23 mouse cellular contexts compared by ENCODE assay signal in the genomic region with DNA sequence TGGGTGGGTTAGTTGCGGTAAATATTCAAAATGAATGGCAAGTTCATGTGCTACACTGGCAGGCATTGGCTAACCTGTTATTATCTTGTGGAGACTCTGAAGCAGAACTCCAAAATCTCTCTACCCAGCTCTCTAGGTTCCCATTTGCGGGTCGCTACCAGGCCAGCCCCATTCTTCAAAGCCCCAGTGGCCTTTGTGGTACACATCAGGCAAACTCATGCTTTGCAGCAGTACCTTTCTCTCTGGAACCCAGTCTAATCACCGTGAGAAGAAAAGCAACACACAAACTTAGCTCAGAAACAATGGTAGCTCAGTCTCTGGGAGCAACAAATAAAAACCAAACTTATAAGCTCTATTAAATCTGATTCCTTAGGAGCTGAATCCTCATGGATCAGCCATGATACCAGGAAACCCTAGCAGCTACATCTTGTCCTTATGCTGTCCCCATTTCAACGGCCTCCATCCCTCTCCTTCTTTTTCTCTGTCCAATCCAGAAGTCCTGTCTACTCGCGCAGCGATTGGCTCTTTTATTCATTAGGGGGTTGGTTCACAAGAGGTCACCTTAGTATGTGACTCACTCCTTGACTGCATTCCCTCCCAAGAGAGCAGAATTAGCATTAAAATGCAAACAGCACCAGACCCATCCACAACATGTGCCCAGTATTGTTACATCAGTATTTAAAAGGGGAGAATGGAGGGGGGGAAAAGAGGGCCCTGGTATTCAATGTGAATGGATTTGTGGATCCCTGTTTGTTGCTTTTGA.
DNase-seq lines count a peak whose midpoint lies in the region; ATAC-seq and TF ChIP-seq lines count a peak whose summit lies in the region.
"Had no signal": no experiment of that assay in that cellular context is flagged by ENCODE, and none has a peak within 500 bp of the region (broad histone marks: within the 10 kb centered on the region; RNA-seq: fewer than 3 reads in every experiment).

No protein-coding gene starts in this region.

- 78% methylated on average over 8 of the region's 8 CpGs for WGBS in embryonic facial prominence, embryonic 11.5 days
- 72% methylated on average over 8 of the region's 8 CpGs for WGBS in embryonic facial prominence, embryonic 10.5 days
- 62% methylated on average over 8 of the region's 8 CpGs for WGBS in midbrain, embryonic 11.5 days
- 63% methylated on average over 8 of the region's 8 CpGs for WGBS in midbrain, postnatal 0 days
- WGBS in forebrain, embryonic 15.5 days = 41% methylated on average over 8 of the region's 8 CpGs

- no peaks in the 10 kb centered on the region for H3K36me3 ChIP-seq in embryonic facial prominence, embryonic 11.5 days (replicated peaks; ENCODE audit: control insufficient read depth, insufficient read depth, low read depth, low read length)
- H3K36me3 ChIP-seq in embryonic facial prominence, embryonic 10.5 days (replicated peaks) = no peaks in the 10 kb centered on the region
- no peaks in the 10 kb centered on the region for H3K36me3 ChIP-seq in midbrain, embryonic 11.5 days (ENCODE audit: control insufficient read depth, insufficient read depth, low read length)
- H3K36me3 ChIP-seq in midbrain, postnatal 0 days (ENCODE audit: insufficient read depth, low read length) = no peaks in the 10 kb centered on the region
- no peaks in the 10 kb centered on the region for H3K36me3 ChIP-seq in forebrain, embryonic 15.5 days
- H3K36me3 ChIP-seq: heart, embryonic 13.5 days; limb, embryonic 10.5 days; stomach, embryonic 15.5 days had no signal

- H3K27me3 ChIP-seq in embryonic facial prominence, embryonic 11.5 days (ENCODE audit: control insufficient read depth, insufficient read depth, low read length) = no peaks in the 10 kb centered on the region
- H3K27me3 ChIP-seq in embryonic facial prominence, embryonic 10.5 days (replicated peaks; ENCODE audit: low read depth, poor library complexity, severe bottlenecking) = no peaks in the 10 kb centered on the region
- no peaks in the 10 kb centered on the region for H3K27me3 ChIP-seq in midbrain, embryonic 11.5 days (ENCODE audit: control insufficient read depth, insufficient read depth, low read length)
- H3K27me3 ChIP-seq in midbrain, postnatal 0 days (ENCODE audit: insufficient read depth, low read length) = no peaks in the 10 kb centered on the region
- no peaks in the 10 kb centered on the region for H3K27me3 ChIP-seq in forebrain, embryonic 15.5 days
- H3K27me3 ChIP-seq: heart, embryonic 13.5 days; stomach, embryonic 15.5 days had no signal

- H3K9me3 ChIP-seq in embryonic facial prominence, embryonic 11.5 days (replicated peaks; ENCODE audit: control insufficient read depth, low read length) = no peaks in the 10 kb centered on the region
- no peaks in the 10 kb centered on the region for H3K9me3 ChIP-seq in embryonic facial prominence, embryonic 10.5 days
- no peaks in the 10 kb centered on the region for H3K9me3 ChIP-seq in midbrain, embryonic 11.5 days (ENCODE audit: control insufficient read depth, low read length)
- no peaks in the 10 kb centered on the region for H3K9me3 ChIP-seq in midbrain, postnatal 0 days (ENCODE audit: low read length)
- no peaks in the 10 kb centered on the region for H3K9me3 ChIP-seq in forebrain, embryonic 15.5 days
- H3K9me3 ChIP-seq: limb, embryonic 10.5 days; stomach, embryonic 15.5 days had no signal

- TF ChIP-seq CTCF in midbrain, postnatal 0 days (IDR thresholded peaks at IDR 0.05) = no peak

- no peak overlapping the region for H3K27ac ChIP-seq in embryonic facial prominence, embryonic 11.5 days (replicated peaks; ENCODE audit: low read depth, low read length)
- no peak overlapping the region for H3K27ac ChIP-seq in embryonic facial prominence, embryonic 10.5 days (replicated peaks)
- H3K27ac ChIP-seq in midbrain, embryonic 11.5 days (ENCODE audit: low read depth, low read length) = no peak overlapping the region
- H3K27ac ChIP-seq in midbrain, postnatal 0 days (ENCODE audit: low read depth, low read length) = no peak overlapping the region
- H3K27ac ChIP-seq in forebrain, embryonic 15.5 days (replicated peaks) = no peak overlapping the region
- H3K27ac ChIP-seq: heart, embryonic 13.5 days; layer of hippocampus, adult 2 months; left cerebral cortex, adult 2 months; limb, embryonic 10.5 days; stomach, embryonic 15.5 days had no signal

- no peak overlapping the region for H3K4me3 ChIP-seq in embryonic facial prominence, embryonic 11.5 days (ENCODE audit: low read depth, low read length)
- H3K4me3 ChIP-seq in embryonic facial prominence, embryonic 10.5 days = no peak overlapping the region
- no peak overlapping the region for H3K4me3 ChIP-seq in midbrain, embryonic 11.5 days (ENCODE audit: low read depth, low read length)
- no peak overlapping the region for H3K4me3 ChIP-seq in midbrain, postnatal 0 days (ENCODE audit: low read depth, low read length)
- no peak overlapping the region for H3K4me3 ChIP-seq in forebrain, embryonic 15.5 days
- H3K4me3 ChIP-seq: heart, embryonic 13.5 days; layer of hippocampus, adult 2 months; left cerebral cortex, adult 2 months; limb, embryonic 10.5 days; stomach, embryonic 15.5 days had no signal

- H3K4me1 ChIP-seq in embryonic facial prominence, embryonic 11.5 days (ENCODE audit: control insufficient read depth, insufficient read depth, low read length) = no peaks in the 10 kb centered on the region
- H3K4me1 ChIP-seq in embryonic facial prominence, embryonic 10.5 days = no peaks in the 10 kb centered on the region
- peaks cover 3% of the 10 kb centered on the region; the same call in 1 of the 2 replicates for H3K4me1 ChIP-seq in midbrain, embryonic 11.5 days (ENCODE audit: control insufficient read depth, insufficient read depth, low read length)
- H3K4me1 ChIP-seq in midbrain, postnatal 0 days (ENCODE audit: insufficient read depth, low read length) = no peaks in the 10 kb centered on the region
- no peaks in the 10 kb centered on the region for H3K4me1 ChIP-seq in forebrain, embryonic 15.5 days
- H3K4me1 ChIP-seq: heart, embryonic 13.5 days; limb, embryonic 10.5 days; stomach, embryonic 15.5 days had no signal

- H3K9ac ChIP-seq in embryonic facial prominence, embryonic 11.5 days (replicated peaks; ENCODE audit: low read length) = no peak overlapping the region
- H3K9ac ChIP-seq in midbrain, embryonic 11.5 days (ENCODE audit: low read length) = no peak overlapping the region
- H3K9ac ChIP-seq in midbrain, postnatal 0 days (replicated peaks; ENCODE audit: low read length, poor library complexity, severe bottlenecking) = no peak overlapping the region
- no peak overlapping the region for H3K9ac ChIP-seq in forebrain, embryonic 15.5 days (replicated peaks)
- H3K9ac ChIP-seq: heart, embryonic 13.5 days; liver, postnatal 0 days; stomach, embryonic 15.5 days had no signal

- no peak for DNase-seq in embryonic facial prominence, embryonic 11.5 days (ENCODE audit: low spot score)
- no peak for DNase-seq in embryonic facial prominence, embryonic 10.5 days (ENCODE audit: low spot score)
- no peak for DNase-seq in midbrain, embryonic 11.5 days (ENCODE audit: low spot score, missing footprints)
- DNase-seq in midbrain, postnatal 0 days (ENCODE audit: low spot score) = no peak
- DNase-seq in ZHBTc4 (ENCODE audit: low read depth, low spot score) = peak; percentile 51
- no peak for DNase-seq in layer of hippocampus, adult 9-11 months
- no peak for DNase-seq in frontal cortex, adult 2 months (ENCODE audit: extremely low spot score in 1 of 2, low spot score in 1 of 2)
- DNase-seq: cerebellum, adult 8-10 months; heart, adult 11 months; kidney, adult 2 months; kidney, postnatal 10 days; liver, postnatal 0 days; lung, postnatal 10 days; retina, postnatal 1 day; thymus, adult 18-20 months; thymus, postnatal 4 days had no signal

- ATAC-seq in embryonic facial prominence, embryonic 11.5 days (replicated peaks; ENCODE audit: insufficient number of reproducible peaks, low FRiP score, low TSS enrichment, low read depth) = peak; percentile 59; the same call in 1 of the 2 replicates
- peak; percentile 92 for ATAC-seq in midbrain, embryonic 11.5 days (ENCODE audit: low FRiP score)
- no peak for ATAC-seq in midbrain, postnatal 0 days (ENCODE audit: low FRiP score)
- ATAC-seq in forebrain, embryonic 15.5 days (replicated peaks) = peak; percentile 58; the same call in 1 of the 2 replicates
- ATAC-seq: inflammation-experienced regulatory T-cells, adult 6 months; liver, postnatal 0 days had no signal

- H3K4me2 ChIP-seq in embryonic facial prominence, embryonic 11.5 days (ENCODE audit: low read depth, low read length) = no peak overlapping the region
- H3K4me2 ChIP-seq in midbrain, embryonic 11.5 days = no peak overlapping the region
- no peak overlapping the region for H3K4me2 ChIP-seq in midbrain, postnatal 0 days (ENCODE audit: low read depth, low read length, poor library complexity, severe bottlenecking)
- no peak overlapping the region for H3K4me2 ChIP-seq in forebrain, embryonic 15.5 days (replicated peaks)
- H3K4me2 ChIP-seq: heart, embryonic 13.5 days; stomach, embryonic 15.5 days had no signal
